Mouse (Mus musculus): ENCODE data around the gene Rps15.

Gene Rps15

DNA sequence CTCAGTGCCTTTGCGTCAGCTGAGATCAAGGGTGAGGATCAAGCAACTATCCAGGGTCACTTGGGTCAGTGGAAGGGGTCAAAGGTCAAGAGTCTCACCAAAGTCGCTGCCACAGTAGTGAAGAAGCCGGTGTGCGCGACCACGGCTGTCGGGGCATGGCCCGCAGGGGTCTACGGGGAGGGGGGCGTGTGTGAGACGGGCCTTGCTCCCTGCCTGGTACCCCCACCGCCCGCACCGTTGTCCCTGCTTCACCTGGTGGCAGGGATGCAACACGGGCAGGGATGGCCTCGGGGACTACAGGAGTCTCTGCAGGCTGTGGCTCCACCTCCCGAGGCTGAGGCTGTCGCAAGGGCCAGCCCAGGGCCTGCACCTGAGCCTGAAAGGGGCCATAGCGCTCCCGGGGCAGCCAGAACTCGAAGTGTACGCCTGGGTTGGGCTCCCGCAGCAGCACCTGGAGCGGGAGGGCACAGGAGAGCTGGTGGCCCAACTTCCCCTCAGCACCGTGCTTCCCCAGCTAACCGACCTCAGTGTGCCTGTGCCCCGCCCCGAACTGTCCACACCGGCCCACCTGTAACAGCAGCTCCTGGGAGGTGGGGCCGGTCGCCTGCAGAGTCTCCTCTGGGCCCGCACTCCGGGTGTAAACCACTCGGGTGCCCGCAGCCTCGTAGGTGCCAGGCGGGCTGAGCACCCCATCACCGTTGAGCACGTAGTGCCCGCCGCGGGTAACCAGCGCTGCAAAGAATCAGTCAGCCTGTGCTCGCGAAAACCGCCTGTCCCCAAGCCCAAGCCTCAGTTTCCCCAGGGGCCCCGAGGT, 49.4 kb downstream of the Rps15 start:
- no peak for DNase-seq (ENCODE audit: low spot score in 2 of 2)

GRCm38 (mm10) chr10:80342305-80342748, 50.1 kb downstream of the Rps15 start:
- DNase-seq (ENCODE audit: low spot score in 2 of 2), result no peak

DNA sequence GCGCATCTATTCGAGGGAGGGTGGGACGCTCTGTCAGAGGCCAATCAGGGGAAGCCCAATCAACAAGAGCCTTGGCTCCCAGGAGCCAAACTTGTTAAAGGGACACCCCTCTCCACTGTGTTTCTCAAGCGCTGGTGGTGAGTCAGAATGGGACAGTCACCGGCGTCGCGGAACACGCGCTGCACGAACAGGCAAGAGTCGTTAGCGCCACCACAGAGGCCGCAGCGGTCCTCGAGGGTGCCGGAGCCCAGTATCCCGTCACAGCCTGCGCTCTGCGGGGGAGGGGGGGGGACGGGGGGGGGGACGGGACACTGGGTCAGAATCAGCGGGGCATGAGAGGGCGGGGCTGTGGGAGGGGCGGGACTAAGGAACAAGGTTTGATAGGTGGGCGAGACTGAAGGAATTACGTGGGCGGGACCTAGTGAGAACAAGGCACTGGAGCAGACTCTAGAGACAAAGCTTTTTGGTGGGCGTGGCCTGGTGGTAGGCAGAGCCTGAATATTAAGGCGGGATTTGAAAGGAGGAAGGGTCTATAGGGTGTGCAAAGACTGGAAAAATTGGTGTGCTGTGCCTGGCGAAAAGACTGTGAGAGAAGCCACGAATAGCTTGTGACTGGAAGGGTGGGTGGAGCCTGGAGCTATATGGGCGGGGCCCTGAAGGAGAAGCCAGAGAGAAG, 50.6 kb downstream of the Rps15 start:
- DNase-seq (ENCODE audit: low spot score in 2 of 2), result no peak

DNA sequence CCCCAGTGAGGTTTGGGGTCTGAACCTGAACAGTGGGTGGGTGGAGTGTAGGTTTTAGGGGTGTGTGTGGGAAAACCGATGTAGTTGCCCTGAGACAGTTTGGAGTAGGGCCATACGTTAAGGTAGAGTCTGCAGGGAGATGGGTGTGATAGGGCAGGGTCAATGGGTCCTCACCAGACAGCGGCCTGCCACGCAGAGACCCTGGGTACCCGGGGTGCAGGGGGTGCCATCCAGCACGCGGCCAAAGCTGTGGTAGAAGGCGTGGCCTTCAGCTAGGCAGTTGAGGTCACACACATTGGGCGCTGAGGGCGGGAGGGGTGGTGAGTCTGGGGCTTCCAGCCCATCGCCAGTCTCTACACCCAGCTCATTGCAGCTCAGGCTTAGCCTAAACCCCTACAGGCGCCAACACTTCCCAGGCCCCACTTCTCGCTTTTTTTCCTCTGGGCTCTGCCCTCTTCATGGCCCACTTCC, 51.2 kb downstream of the Rps15 start:
- DNase-seq (ENCODE audit: low spot score in 2 of 2), result no peak
